Mouse (Mus musculus) spleen, adult 2 months (tissue): ENCODE data around the gene Gm20503.

Experiments used
- CTCF ChIP-seq: fragments of 200-500 bp; IDR thresholded peaks from 2 replicates; pipeline ENCODE4 v1.5.1; 2011; ENCODE audit warnings: mild to moderate bottlenecking, inconsistent platforms; ENCODE audit not compliant: insufficient read depth, insufficient read length, insufficient replicate concordance; ENCODE audit errors: extremely low read depth
- POLR2A ChIP-seq: fragments of 200-500 bp; IDR thresholded peaks from 2 replicates; pipeline ENCODE4 v1.6.1; 2011; ENCODE audit warnings: low read depth, low read length, inconsistent platforms

DNA sequence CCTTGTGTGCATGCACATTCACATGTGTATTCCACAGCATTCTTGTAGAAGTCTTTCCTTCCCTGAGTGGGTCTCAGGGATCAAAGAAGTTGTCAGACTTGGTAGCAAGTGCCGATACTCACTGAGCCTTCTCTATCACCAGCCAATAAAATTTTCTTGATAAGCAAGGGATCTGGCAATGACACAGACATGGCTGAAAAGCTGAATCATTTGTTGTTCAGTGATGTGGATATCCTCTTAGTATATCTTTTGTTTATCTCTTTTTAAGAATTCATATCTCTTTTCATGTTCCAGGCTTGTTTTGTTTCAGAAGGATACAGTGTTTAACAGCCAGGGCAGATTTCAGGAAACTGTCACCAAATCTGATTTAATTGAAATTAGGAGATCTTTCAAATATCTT lies 4.3 kb upstream of the Gm20503 start:
- TF ChIP-seq CTCF (no peak), POLR2A (no peak)
